Mouse (Mus musculus) left cerebral cortex, adult 2 months (tissue): ENCODE measurements at regions not wholly inside any gene's neighbourhood (a gene's known extent, or its start where the extent isn't known, plus 50 kb on each side); places are given as distances from the start of the nearest gene placed in this dataset.
"Not testable (repeated sequence)": the region's sequence is repeated elsewhere in the genome, so short reads cannot be mapped to it uniquely, and the experiment has no call there.

Experiments
- DNase-seq, 2 experiments: peaks; one replicate each; pipeline ENCODE4 v3.0.0; 2021 to 2022; ENCODE audit warnings: low spot score in 2 of 2, mixed read lengths in 1 of 2; ENCODE audit errors: extremely low spot score in 1 of 2
- H3K27ac ChIP-seq: fragments of 200-600 bp; 2 replicates; pipeline ENCODE4 v1.8.1; 2022
- H3K4me3 ChIP-seq: fragments of 200-600 bp; 2 replicates; pipeline ENCODE4 v1.8.1; 2022
- CTCF ChIP-seq: fragments of 200-600 bp; IDR thresholded peaks from 2 replicates; pipeline ENCODE4 v1.8.1; 2022; ENCODE audit warnings: antibody characterized with exemption, mild to moderate bottlenecking, moderate library complexity
- intact Hi-C: fragments of 180-260 bp; cut with DNase I; formaldehyde crosslinking; loops from one replicate; pipeline ENCODE4 v1.15.1; 2025

- DNase-seq: no peak
- intact Hi-C loops: no loop called here
- TF ChIP-seq CTCF: no peak
- H3K4me3 ChIP-seq: no peak overlapping the region
- H3K27ac ChIP-seq: no peak overlapping the region
Observed at GRCm38 (mm10) chr16:26860566-26860965, 130.9 kb downstream of the Gmnc start.

GRCm38 (mm10) chr16:26849191-26849590 is 142.3 kb downstream of the Gmnc start:
- no peak overlapping the region for H3K27ac ChIP-seq
- intact Hi-C loops: no loop called here
- no peak overlapping the region for H3K4me3 ChIP-seq
- no peak for DNase-seq
- no peak for TF ChIP-seq CTCF

DNA sequence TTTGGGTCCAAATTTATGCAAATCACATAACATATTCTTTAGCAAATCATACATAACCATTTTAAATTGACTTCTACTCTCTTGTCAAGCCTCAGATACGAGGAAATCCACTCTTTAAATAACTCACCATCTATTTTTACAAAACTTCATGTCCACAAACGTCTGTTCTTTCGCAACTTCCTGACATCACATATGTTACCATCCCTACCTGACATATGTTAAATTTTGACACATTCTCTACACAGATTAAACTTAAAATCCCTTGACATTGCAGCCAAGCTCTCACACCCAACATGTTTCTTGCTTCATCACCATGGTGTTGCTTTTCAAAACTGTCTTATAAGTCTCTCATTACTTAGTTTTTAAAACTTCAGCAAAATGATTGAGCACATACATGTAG is 164.4 kb downstream of the Gmnc start:
- Histone ChIP-seq H3K27ac (no peak overlapping the region), H3K4me3 (no peak overlapping the region)
- intact Hi-C loops: no loop called here
- no peak for DNase-seq
- no peak for TF ChIP-seq CTCF

GRCm38 (mm10) chr16:26811201-26811600 is 180.3 kb downstream of the Gmnc start:
- H3K27ac ChIP-seq, intact Hi-C loops, DNase-seq, H3K4me3 ChIP-seq: not testable (repeated sequence)

DNA sequence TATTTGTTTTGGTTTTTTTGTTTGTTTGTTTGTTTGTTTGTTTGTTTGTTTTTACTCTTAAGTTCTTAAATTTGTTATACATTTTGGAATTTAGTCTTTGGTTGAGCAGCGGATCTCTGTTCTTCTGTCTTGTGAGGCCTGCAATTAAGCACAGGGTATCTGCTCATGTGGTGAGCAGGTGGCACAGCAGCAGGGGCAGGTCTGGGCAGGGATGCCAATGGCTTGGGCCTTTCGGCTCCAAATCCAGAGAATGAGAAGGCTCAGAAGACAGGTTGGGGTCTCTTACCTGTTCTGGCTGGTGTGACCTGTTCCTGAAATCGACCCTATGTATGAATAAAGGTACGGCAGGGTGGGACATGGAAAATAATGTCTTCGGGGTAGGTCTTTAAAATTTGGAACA is 186.0 kb downstream of the Gmnc start:
- Histone ChIP-seq H3K4me3 (no peak overlapping the region), H3K27ac (no peak overlapping the region)
- TF ChIP-seq CTCF: no peak
- intact Hi-C loops: no loop called here
- no peak for DNase-seq

DNA sequence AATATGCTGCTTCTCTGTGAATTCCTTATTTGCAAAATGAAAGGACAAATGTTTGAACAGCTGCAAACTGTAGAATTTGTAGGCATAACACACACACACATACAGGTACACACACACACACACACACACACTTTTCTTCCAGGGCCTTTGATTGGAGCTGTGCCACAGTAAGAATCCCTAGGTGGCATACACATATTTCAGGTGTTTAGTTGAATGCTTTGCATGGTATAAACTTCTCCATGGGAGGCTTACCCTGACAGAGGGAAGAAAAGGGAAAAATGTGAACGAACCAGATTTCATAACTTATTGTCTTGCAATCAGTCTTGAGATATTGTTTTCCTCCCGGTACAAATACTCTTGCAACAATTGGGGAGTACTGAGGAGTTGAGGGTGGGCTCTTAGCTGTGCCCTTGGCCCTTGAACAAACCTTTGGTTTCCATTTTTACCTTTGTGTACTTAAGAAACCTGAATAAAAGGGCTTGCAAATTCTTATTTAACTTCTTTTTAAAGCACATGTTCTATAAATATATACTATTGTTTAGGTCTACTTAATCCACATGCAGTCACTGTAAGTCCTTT is 204.3 kb downstream of the Gmnc start:
- intact Hi-C loops: loop anchor here (10.0 kb wide), 1 partner anchor 118 kb away; no protein-coding TSS in a partner anchor
- TF ChIP-seq CTCF: no peak
- H3K4me3 ChIP-seq: no peak overlapping the region

DNA sequence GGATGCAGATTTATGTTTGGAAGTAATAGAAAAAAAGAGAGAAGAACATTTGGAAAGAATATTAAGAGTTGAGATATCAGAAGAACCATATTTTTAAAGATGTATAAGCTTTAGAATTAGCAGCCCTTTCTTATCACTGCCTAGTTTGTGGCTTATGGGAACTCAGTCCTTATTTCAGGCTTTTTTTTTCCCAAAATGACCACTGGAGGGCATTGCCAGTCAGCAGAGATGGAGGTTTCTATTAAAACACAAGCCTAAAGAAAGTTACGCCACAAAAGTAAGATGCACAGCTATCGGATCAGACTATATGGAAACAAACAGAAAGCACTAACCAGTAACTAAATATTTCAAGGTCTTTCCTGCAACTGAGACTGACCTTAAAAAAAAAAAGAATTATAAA is 200.8 kb downstream of the Il1rap start:
- H3K4me3 ChIP-seq: no peak overlapping the region
- TF ChIP-seq CTCF: peak; percentile 64
- H3K27ac ChIP-seq: no peak overlapping the region
- intact Hi-C loops: loop anchor here (2.0 to 10.0 kb wide), 4 partner anchors 122 to 675 kb away; no protein-coding TSS in a partner anchor
- DNase-seq: no peak

More for the DNA sequence above, 204.3 kb downstream of the Gmnc start:
- no peak overlapping the region for H3K27ac ChIP-seq
- DNase-seq: no peak
